ENCODE assay signal across 10 mouse cellular contexts in genomic region chr8:88299907-88300603, GRCm38 (mm10). TPM values are rescaled to one million over a fixed set of nuclear protein-coding genes. Genes with fewer than 3 reads are reported as not detected.
DNase-seq lines count a peak whose midpoint lies in the region; ATAC-seq and TF ChIP-seq lines count a peak whose summit lies in the region.
"Had no signal": no experiment of that assay in that cellular context is flagged by ENCODE, and none has a peak within 500 bp of the region (broad histone marks: within the 10 kb centered on the region; RNA-seq: fewer than 3 reads in every experiment).

No protein-coding gene starts in this region.

- peaks cover 2% of the 10 kb centered on the region; the same call in 1 of the 2 replicates for H3K9me3 ChIP-seq in erythroblast, embryonic 14.5 days (ENCODE audit: control insufficient read depth, low read length)
- H3K9me3 ChIP-seq in liver, postnatal 0 days (ENCODE audit: low read length): no peaks in the 10 kb centered on the region
- H3K9me3 ChIP-seq in forebrain, embryonic 16.5 days (ENCODE audit: control insufficient read depth, low read length): no peaks in the 10 kb centered on the region

- peaks cover 90% of the 10 kb centered on the region for H3K4me1 ChIP-seq in erythroblast, embryonic 14.5 days (ENCODE audit: control insufficient read depth)
- H3K4me1 ChIP-seq in liver, postnatal 0 days (ENCODE audit: insufficient read depth): peaks cover 52% of the 10 kb centered on the region
- H3K4me1 ChIP-seq in forebrain, embryonic 16.5 days (replicated peaks; ENCODE audit: control insufficient read depth, insufficient read depth, low read length): 0 out of 2 replicates have a peak, but pooled peaks cover 3% of the 10 kb centered on the region

- peak; percentile 81 for ATAC-seq in liver, postnatal 0 days
- no peak for ATAC-seq in forebrain, embryonic 16.5 days
- ATAC-seq: inflammation-experienced regulatory T-cells, adult 6 months had no signal

- H3K36me3 ChIP-seq in erythroblast, embryonic 14.5 days (ENCODE audit: control insufficient read depth): peaks cover 61% of the 10 kb centered on the region
- H3K36me3 ChIP-seq in liver, postnatal 0 days (replicated peaks; ENCODE audit: insufficient read depth, low read length): peaks cover 7% of the 10 kb centered on the region; the same call in 1 of the 2 replicates
- no peaks in the 10 kb centered on the region for H3K36me3 ChIP-seq in forebrain, embryonic 16.5 days (ENCODE audit: control insufficient read depth, insufficient read depth)

- TF ChIP-seq EP300 in liver, postnatal 0 days (IDR thresholded peaks at IDR 0.05; ENCODE audit: low read depth): peak; percentile 45; the same call in 1 of the 2 replicates

- no peak for TF ChIP-seq CTCF in liver, postnatal 0 days (IDR thresholded peaks at IDR 0.05; ENCODE audit: low read depth)

- 20% methylated on average over 10 of the region's 10 CpGs for WGBS in liver, postnatal 0 days (ENCODE audit: insufficient replicate concordance)
- WGBS in forebrain, embryonic 16.5 days: 86% methylated on average over 10 of the region's 10 CpGs

- DNase-seq in gastrocnemius, postnatal 25 days: peak; percentile 56
- no peak for DNase-seq in gastrocnemius, postnatal 4 days (ENCODE audit: low spot score in 2 of 2)
- DNase-seq in 416B (ENCODE audit: low read depth): peak; percentile 38
- DNase-seq in liver, postnatal 0 days: peak; percentile 69
- DNase-seq in adrenal gland, adult 8-10 months: no peak
- no peak for DNase-seq in adrenal gland, postnatal 10 days
- DNase-seq: adrenal gland, postnatal 36 days had no signal

- H3K27me3 ChIP-seq in erythroblast, embryonic 14.5 days (ENCODE audit: control insufficient read depth): no peaks in the 10 kb centered on the region
- H3K27me3 ChIP-seq in liver, postnatal 0 days (ENCODE audit: insufficient read depth, low read length): no peaks in the 10 kb centered on the region
- no peaks in the 10 kb centered on the region for H3K27me3 ChIP-seq in forebrain, embryonic 16.5 days (replicated peaks; ENCODE audit: control insufficient read depth, insufficient read depth, low read length)

- peak overlapping the region; percentile 90 for H3K27ac ChIP-seq in liver, postnatal 0 days (ENCODE audit: low read depth)
- no peak overlapping the region for H3K27ac ChIP-seq in forebrain, embryonic 16.5 days (ENCODE audit: low read length)

- peak overlapping the region; percentile 56 for H3K4me2 ChIP-seq in liver, postnatal 0 days (ENCODE audit: low read depth, low read length)
- H3K4me2 ChIP-seq in forebrain, embryonic 16.5 days (ENCODE audit: low read length): no peak overlapping the region

- peak overlapping the region; percentile 69 for H3K4me3 ChIP-seq in erythroblast, embryonic 14.5 days (replicated peaks)
- peak overlapping the region; percentile 39 for H3K4me3 ChIP-seq in liver, postnatal 0 days (ENCODE audit: low read depth, low read length)
- no peak overlapping the region for H3K4me3 ChIP-seq in forebrain, embryonic 16.5 days (replicated peaks; ENCODE audit: low read length)

- H3K9ac ChIP-seq in liver, postnatal 0 days (replicated peaks): peak overlapping the region; percentile 31
- no peak overlapping the region for H3K9ac ChIP-seq in forebrain, embryonic 16.5 days (replicated peaks; ENCODE audit: low read depth, low read length)

RNA-seq across cellular contexts. Expression of gene Adcy7, which starts 27.9 kb away (rescaled TPM):
- total RNA-seq in gastrocnemius, postnatal 25 days (2021): 1 to 10 TPM; 6.7 to 7.9 TPM
- total RNA-seq in gastrocnemius, postnatal 4 days (2021): 10 to 100 TPM; 16.8 to 22.7 TPM
- polyA plus RNA-seq in erythroblast, embryonic 14.5 days (2012): 1.1 and 1.6 TPM in 2 replicates
- 8.1 and 8.4 TPM in 2 replicates for polyA plus RNA-seq in liver, postnatal 0 days (2015; fragmentation: Nextera tagmentation; extraction: Ambion mirVana)
- total RNA-seq in adrenal gland, adult 8-10 months (2022): 10 to 100 TPM in 2 of 4 experiments, 1 to 10 TPM in 2; 6.4 to 28.7 (median 14.2) TPM
- total RNA-seq in adrenal gland, postnatal 10 days (2021): 10 to 100 TPM in 1 of 2 experiments, 1 to 10 TPM in 1; 8.1 to 10.1 TPM
- 2.1 TPM in 2 replicates for polyA plus RNA-seq in forebrain, embryonic 16.5 days (2015; fragmentation: Nextera tagmentation; extraction: Ambion mirVana)

Comparison
In these comparisons a context has a peak if more than half of its experiments do, and no peak if none do; other contexts are left out.
1. DNase-seq: peak in gastrocnemius, postnatal 25 days (single experiment), 416B (single experiment) and liver, postnatal 0 days (single experiment); none in gastrocnemius, postnatal 4 days (0 of 2), adrenal gland, adult 8-10 months (single experiment) and adrenal gland, postnatal 10 days (single experiment).